Mouse (Mus musculus): ENCODE results near the gene Lancl1.

Gene Lancl1

GRCm38 (mm10) chr1:67038246-67038987, at the start of gene Lancl1:
Lancl1 (minus strand) TSS chr1:67038872.
- peak; percentile 87 to 89 for DNase-seq

GRCm38 (mm10) chr1:67079146-67079545, 40.5 kb upstream of the Lancl1 start:
- DNase-seq = no peak

GRCm38 (mm10) chr1:67078666-67079065, 40.0 kb upstream of the Lancl1 start:
- no peak for DNase-seq

- DNase-seq = no peak
Observed at GRCm38 (mm10) chr1:67077739-67078138, 39.1 kb upstream of the Lancl1 start.

- DNase-seq = no peak
Observed at GRCm38 (mm10) chr1:67067561-67067960, 28.9 kb upstream of the Lancl1 start.

GRCm38 (mm10) chr1:67065347-67066270, 26.9 kb upstream of the Lancl1 start:
- DNase-seq = no peak

GRCm38 (mm10) chr1:67061456-67062085, 22.9 kb upstream of the Lancl1 start:
- DNase-seq = peak; percentile 54 to 61

- no peak for DNase-seq
Observed at GRCm38 (mm10) chr1:67055816-67056215, 17.1 kb upstream of the Lancl1 start.

- no peak for DNase-seq
Observed at GRCm38 (mm10) chr1:67052721-67053120, 14.0 kb upstream of the Lancl1 start.

- DNase-seq = no peak
Observed at GRCm38 (mm10) chr1:67049600-67049999, 10.9 kb upstream of the Lancl1 start.

- no peak for DNase-seq
Observed at GRCm38 (mm10) chr1:67048696-67049095, 10.0 kb upstream of the Lancl1 start.

GRCm38 (mm10) chr1:67045100-67045499, 6.4 kb upstream of the Lancl1 start:
- DNase-seq = no peak

- no peak for DNase-seq
Observed at GRCm38 (mm10) chr1:67042583-67042982, 3.9 kb upstream of the Lancl1 start.

- DNase-seq = no peak
Observed at GRCm38 (mm10) chr1:67039083-67039482, 411 bp upstream of the Lancl1 start.

GRCm38 (mm10) chr1:67037198-67037597, 1.5 kb downstream of the Lancl1 start:
- DNase-seq = no peak

GRCm38 (mm10) chr1:67033278-67033677, 5.4 kb downstream of the Lancl1 start:
- no peak for DNase-seq

- no peak for DNase-seq
Observed at GRCm38 (mm10) chr1:67026927-67027511, 11.7 kb downstream of the Lancl1 start.

GRCm38 (mm10) chr1:67026142-67026541, 12.5 kb downstream of the Lancl1 start:
- DNase-seq = no peak

GRCm38 (mm10) chr1:67022767-67023166, 15.9 kb downstream of the Lancl1 start:
- no peak for DNase-seq

GRCm38 (mm10) chr1:67022051-67022450, 16.6 kb downstream of the Lancl1 start:
- no peak for DNase-seq

- DNase-seq = no peak
Observed at GRCm38 (mm10) chr1:67020637-67021161, 18.0 kb downstream of the Lancl1 start.

GRCm38 (mm10) chr1:67017101-67017870, 21.4 kb downstream of the Lancl1 start:
- DNase-seq = no peak
